Mouse (Mus musculus) limb, embryonic 14.5 days (tissue): Measurements from ENCODE around the gene Hoxd10. TPM values are rescaled to one million over a fixed set of nuclear protein-coding genes. Genes with fewer than 3 reads are reported as not detected.

Source experiments
- ATAC-seq: fragments of 200-750 bp; cut with Nextera tagmentation; 2 replicates; pipeline ENCODE4 v1.8.0; 2017; ENCODE audit warnings: low read depth, moderate number of reproducible peaks, moderate TSS enrichment; ENCODE audit not compliant: low FRiP score
- DNase-seq: peaks from one replicate; pipeline ENCODE4 v3.0.0-alpha.2; 2015; ENCODE audit warnings: low spot score
- H3K27ac ChIP-seq: fragments of 300-500 bp; sonication (generic); replicated peaks from 2 replicates; pipeline ENCODE4 v1.5.1; 2014; ENCODE audit warnings: low read depth, mild to moderate bottlenecking, low read length, moderate library complexity, mixed read lengths
- H3K27me3 ChIP-seq: fragments of 300-500 bp; sonication (generic); 2 replicates; pipeline ENCODE4 v1.6.1; 2014; ENCODE audit warnings: low read length, mixed read lengths; ENCODE audit not compliant: control insufficient read depth, insufficient read depth
- H3K36me3 ChIP-seq: fragments of 300-500 bp; sonication (generic); 2 replicates; pipeline ENCODE4 v1.6.1; 2014; ENCODE audit warnings: mild to moderate bottlenecking, low read length, moderate library complexity, mixed read lengths; ENCODE audit not compliant: control insufficient read depth, insufficient read depth
- H3K4me1 ChIP-seq: fragments of 300-500 bp; sonication (generic); 2 replicates; pipeline ENCODE4 v1.6.1; 2014; ENCODE audit warnings: antibody characterized with exemption, low read length, mixed read lengths; ENCODE audit not compliant: control insufficient read depth, insufficient read depth
- H3K4me2 ChIP-seq: fragments of 300-500 bp; sonication (generic); replicated peaks from 2 replicates; pipeline ENCODE4 v1.6.1; 2014; ENCODE audit warnings: low read depth, mild to moderate bottlenecking, low read length, moderate library complexity; ENCODE audit not compliant: severe bottlenecking
- H3K4me3 ChIP-seq: fragments of 300-500 bp; sonication (generic); replicated peaks from 2 replicates; pipeline ENCODE4 v1.5.1; 2014; ENCODE audit warnings: low read length
- H3K9ac ChIP-seq: fragments of 300-500 bp; sonication (generic); 2 replicates; pipeline ENCODE4 v1.6.1; 2014; ENCODE audit warnings: mild to moderate bottlenecking, low read depth, low read length, moderate library complexity; ENCODE audit not compliant: severe bottlenecking
- H3K9me3 ChIP-seq: fragments of 300-500 bp; sonication (generic); 2 replicates; pipeline ENCODE4 v1.6.1; 2016; ENCODE audit warnings: low read length; ENCODE audit not compliant: control insufficient read depth
- POLR2A ChIP-seq: fragments of 200-500 bp; IDR thresholded peaks from 2 replicates; pipeline ENCODE4 v1.8.0; 2012; ENCODE audit warnings: inconsistent platforms, mild to moderate bottlenecking, moderate library complexity, borderline replicate concordance; ENCODE audit not compliant: insufficient read depth, insufficient read length; ENCODE audit errors: extremely low read depth
- WGBS: fragments of 180-500 bp; shearing (Covaris S2); extraction: QIAGEN DNeasy Blood & Tissue Kit; methylation state at CpG from one replicate; pipeline ENCODE4 v1.1.7; 2014; 5-methylcytosine and 5-hydroxymethylcytosine counted together
- polyA plus RNA-seq, 2 experiments: library from polyadenylated mRNA; depleted of rRNA in 1 of 2; stranded (reverse) in 1 of 2; unstranded in 1 of 2; fragments of >200 nt; fragmentation: Nextera tagmentation in 1 of 2; extraction: Ambion mirVana in 1 of 2; gene quantifications; 2 replicates each; pipeline versions ENCODE4 v1.2.1 to v1.2.3; 2012 to 2014

Gene Hoxd10
- polyA plus RNA-seq, 2 experiments = 18.3 to 39.4 TPM

- H3K9ac ChIP-seq = peak within 1 kb of the TSS; percentile 99
- peak; percentile 70 for ATAC-seq
These were observed 16.7 kb upstream of the Hoxd10 start, which contains the start of gene Hoxd12 for GRCm38 (mm10) chr2:74674881-74675665. Hoxd12 (plus strand) TSS chr2:74675013.

GRCm38 (mm10) chr2:74675666-74676282, 15.9 kb upstream of the Hoxd10 start:
- Histone ChIP-seq H3K27ac (peak overlapping the region; percentile 97), H3K9ac (peak overlapping the region; percentile 99), H3K4me3 (peak overlapping the region; percentile 74), H3K4me1 (peaks cover 17% of the 10 kb centered on the region), H3K27me3 (peaks cover 30% of the 10 kb centered on the region; the same call in 1 of the 2 replicates), H3K36me3 (peaks cover 2% of the 10 kb centered on the region; the same call in 1 of the 2 replicates), H3K9me3 (no peaks in the 10 kb centered on the region), H3K4me2 (peak overlapping the region; percentile 96)
- 11% methylated on average over 17 of the region's 24 CpGs for WGBS
- no peak for ATAC-seq
- no peak for DNase-seq
- TF ChIP-seq POLR2A = 0 out of 2 replicates have a peak, but pooled peaks have one; percentile 30

More at GRCm38 (mm10) chr2:74674881-74675665, 16.7 kb upstream of the Hoxd10 start, which contains the start of gene Hoxd12:
- Histone ChIP-seq H3K27ac (peak within 1 kb of the TSS; percentile 97), H3K27me3 (peaks cover 29% of the 10 kb centered on the region; the same call in 1 of the 2 replicates), H3K4me2 (peak within 1 kb of the TSS; percentile 96), H3K36me3 (peaks cover 6% of the 10 kb centered on the region; the same call in 1 of the 2 replicates), H3K4me1 (peaks cover 17% of the 10 kb centered on the region), H3K4me3 (peak within 1 kb of the TSS; percentile 74), H3K9me3 (no peaks in the 10 kb centered on the region)
- WGBS = 5% methylated on average over 47 of the region's 47 CpGs
- DNase-seq = peak; percentile 74
- peak; percentile 76; the same call in 1 of the 2 replicates for TF ChIP-seq POLR2A

GRCm38 (mm10) chr2:74676376-74677052, 15.2 kb upstream of the Hoxd10 start:
- no peak for DNase-seq
- peaks cover 17% of the 10 kb centered on the region for H3K4me1 ChIP-seq
- WGBS = 16% methylated on average over 9 of the region's 9 CpGs
- ATAC-seq = no peak
- peak overlapping the region; percentile 99 for H3K9ac ChIP-seq
- H3K27me3 ChIP-seq = peaks cover 30% of the 10 kb centered on the region; the same call in 1 of the 2 replicates
- H3K27ac ChIP-seq = peak overlapping the region; percentile 97
- H3K9me3 ChIP-seq = no peaks in the 10 kb centered on the region
- peak overlapping the region; percentile 96 for H3K4me2 ChIP-seq
- TF ChIP-seq POLR2A = no peak
- no peaks in the 10 kb centered on the region for H3K36me3 ChIP-seq
- peak overlapping the region; percentile 74 for H3K4me3 ChIP-seq

GRCm38 (mm10) chr2:74677106-74677505, 14.6 kb upstream of the Hoxd10 start:
- 24% methylated on average over 2 of the region's 2 CpGs for WGBS
- peak overlapping the region; percentile 96 for H3K4me2 ChIP-seq
- DNase-seq (no peak), ATAC-seq (no peak)
- H3K27me3 ChIP-seq = peaks cover 35% of the 10 kb centered on the region; the same call in 1 of the 2 replicates
- peak overlapping the region; percentile 97 for H3K27ac ChIP-seq
- peak overlapping the region; percentile 74 for H3K4me3 ChIP-seq
- H3K9ac ChIP-seq = peak overlapping the region; percentile 99
- peaks cover 17% of the 10 kb centered on the region for H3K4me1 ChIP-seq
- TF ChIP-seq POLR2A = no peak
- no peaks in the 10 kb centered on the region for H3K36me3 ChIP-seq
- no peaks in the 10 kb centered on the region for H3K9me3 ChIP-seq
